Mouse (Mus musculus): Measurements from ENCODE around the gene Gns. TPM values are rescaled to one million over a fixed set of nuclear protein-coding genes. Genes with fewer than 3 reads are reported as not detected.
A peak's percentile ranks its signal among the peaks of the same experiment; 100 is the strongest.

Gene Gns
- polyA plus RNA-seq, 1 experiment from 2014 or later = 68.6 TPM

- Histone ChIP-seq H3K9me3 (ENCODE audit: control insufficient read depth) (no peaks in the 10 kb centered on the region), H3K4me2 (replicated peaks; ENCODE audit: low read depth) (no peak overlapping the region), H3K27me3 (replicated peaks; ENCODE audit: control insufficient read depth, insufficient read depth, low read length) (no peaks in the 10 kb centered on the region), H3K9ac (ENCODE audit: low read depth, low read length) (no peak overlapping the region), H3K4me1 (replicated peaks; ENCODE audit: control insufficient read depth, insufficient read depth, low read length) (peaks cover 3% of the 10 kb centered on the region), H3K36me3 (ENCODE audit: control insufficient read depth, insufficient read depth) (peaks cover 34% of the 10 kb centered on the region), H3K4me3 (ENCODE audit: low read depth, low read length) (no peak overlapping the region), H3K27ac (ENCODE audit: low read depth, low read length) (no peak overlapping the region)
- no peak for ATAC-seq
- WGBS = 79% methylated on average over 14 of the region's 14 CpGs
- TF ChIP-seq CTCF (IDR thresholded peaks at IDR 0.05; ENCODE audit: low read depth) = no peak
Observed at GRCm38 (mm10) chr10:121418835-121419234, 53.9 kb downstream of the Gns start.

GRCm38 (mm10) chr10:121419640-121420470 lies 55.0 kb downstream of the Gns start:
- H3K4me2 ChIP-seq (replicated peaks; ENCODE audit: low read depth) = no peak overlapping the region

GRCm38 (mm10) chr10:121421023-121421422 lies 56.1 kb downstream of the Gns start:
- Histone ChIP-seq H3K27ac (ENCODE audit: low read depth, low read length) (no peak overlapping the region), H3K4me2 (replicated peaks; ENCODE audit: low read depth) (no peak overlapping the region), H3K4me1 (replicated peaks; ENCODE audit: control insufficient read depth, insufficient read depth, low read length) (peaks cover 15% of the 10 kb centered on the region)

More at GRCm38 (mm10) chr10:121419640-121420470, 55.0 kb downstream of the Gns start:
- Histone ChIP-seq H3K27me3 (replicated peaks; ENCODE audit: control insufficient read depth, insufficient read depth, low read length) (no peaks in the 10 kb centered on the region), H3K4me1 (replicated peaks; ENCODE audit: control insufficient read depth, insufficient read depth, low read length) (peaks cover 6% of the 10 kb centered on the region), H3K27ac (ENCODE audit: low read depth, low read length) (no peak overlapping the region), H3K9ac (ENCODE audit: low read depth, low read length) (no peak overlapping the region), H3K9me3 (ENCODE audit: control insufficient read depth) (no peaks in the 10 kb centered on the region), H3K36me3 (ENCODE audit: control insufficient read depth, insufficient read depth) (peaks cover 25% of the 10 kb centered on the region), H3K4me3 (ENCODE audit: low read depth, low read length) (no peak overlapping the region)
- peak; percentile 61 for ATAC-seq
- WGBS = 31% methylated on average over 22 of the region's 22 CpGs
- peak; percentile 27; the same call in 1 of the 2 replicates for TF ChIP-seq CTCF (IDR thresholded peaks at IDR 0.05; ENCODE audit: low read depth)

GRCm38 (mm10) chr10:121421657-121422290 lies 56.9 kb downstream of the Gns start:
- H3K27me3 ChIP-seq (replicated peaks; ENCODE audit: control insufficient read depth, insufficient read depth, low read length) = no peaks in the 10 kb centered on the region
- peaks cover 13% of the 10 kb centered on the region; the same call in 1 of the 2 replicates for H3K36me3 ChIP-seq (ENCODE audit: control insufficient read depth, insufficient read depth)
- 82% methylated on average over 11 of the region's 11 CpGs for WGBS
- no peaks in the 10 kb centered on the region for H3K9me3 ChIP-seq (ENCODE audit: control insufficient read depth)
- no peak overlapping the region for H3K4me3 ChIP-seq (ENCODE audit: low read depth, low read length)
- no peak overlapping the region for H3K27ac ChIP-seq (ENCODE audit: low read depth, low read length)
- H3K4me2 ChIP-seq (replicated peaks; ENCODE audit: low read depth) = no peak overlapping the region; the same call in 1 of the 2 replicates
- no peak overlapping the region for H3K9ac ChIP-seq (ENCODE audit: low read depth, low read length)
- TF ChIP-seq CTCF (IDR thresholded peaks at IDR 0.05; ENCODE audit: low read depth) = no peak
- no peak for ATAC-seq
- peaks cover 19% of the 10 kb centered on the region for H3K4me1 ChIP-seq (replicated peaks; ENCODE audit: control insufficient read depth, insufficient read depth, low read length)

More at GRCm38 (mm10) chr10:121421023-121421422, 56.1 kb downstream of the Gns start:
- 56% methylated on average over 9 of the region's 9 CpGs for WGBS
- Histone ChIP-seq H3K27me3 (replicated peaks; ENCODE audit: control insufficient read depth, insufficient read depth, low read length) (no peaks in the 10 kb centered on the region), H3K4me3 (ENCODE audit: low read depth, low read length) (no peak overlapping the region), H3K36me3 (ENCODE audit: control insufficient read depth, insufficient read depth) (peaks cover 14% of the 10 kb centered on the region; the same call in 1 of the 2 replicates), H3K9ac (ENCODE audit: low read depth, low read length) (no peak overlapping the region), H3K9me3 (ENCODE audit: control insufficient read depth) (no peaks in the 10 kb centered on the region)
- TF ChIP-seq CTCF (IDR thresholded peaks at IDR 0.05; ENCODE audit: low read depth) = no peak
- ATAC-seq = no peak

- WGBS = 88% methylated on average over 6 of the region's 6 CpGs
- H3K4me3 ChIP-seq (ENCODE audit: low read depth, low read length) = no peak overlapping the region
- no peaks in the 10 kb centered on the region for H3K9me3 ChIP-seq (ENCODE audit: control insufficient read depth)
- H3K27ac ChIP-seq (ENCODE audit: low read depth, low read length) = no peak overlapping the region
- no peak overlapping the region for H3K4me2 ChIP-seq (replicated peaks; ENCODE audit: low read depth)
- H3K9ac ChIP-seq (ENCODE audit: low read depth, low read length) = no peak overlapping the region
- peaks cover 13% of the 10 kb centered on the region; the same call in 1 of the 2 replicates for H3K36me3 ChIP-seq (ENCODE audit: control insufficient read depth, insufficient read depth)
- TF ChIP-seq CTCF (IDR thresholded peaks at IDR 0.05; ENCODE audit: low read depth) = no peak
- H3K4me1 ChIP-seq (replicated peaks; ENCODE audit: control insufficient read depth, insufficient read depth, low read length) = peaks cover 21% of the 10 kb centered on the region
- H3K27me3 ChIP-seq (replicated peaks; ENCODE audit: control insufficient read depth, insufficient read depth, low read length) = no peaks in the 10 kb centered on the region
- no peak for ATAC-seq
Observed at GRCm38 (mm10) chr10:121422294-121422693, 57.4 kb downstream of the Gns start.

Data from intestine, postnatal 0 days (tissue).